Mouse (Mus musculus) liver, adult 2 months (tissue): Measurements from ENCODE around the gene Ebf1. TPM values are rescaled to one million over a fixed set of nuclear protein-coding genes. Genes with fewer than 3 reads are reported as not detected.

Experiments
- DNase-seq: peaks from one replicate; pipeline ENCODE4 v3.0.0-alpha.2; 2011; ENCODE audit warnings: low read depth, low spot score; ENCODE audit errors: extremely low read depth
- H3K27ac ChIP-seq: fragments of 200-500 bp; replicated peaks from 2 replicates; pipeline ENCODE4 v1.5.1; 2012; ENCODE audit warnings: low read depth, mild to moderate bottlenecking, control low read depth, inconsistent platforms, low read length; ENCODE audit not compliant: insufficient read depth
- H3K27me3 ChIP-seq: fragments of 200-500 bp; 2 replicates; pipeline ENCODE4 v1.6.1; 2012; ENCODE audit warnings: mild to moderate bottlenecking, moderate library complexity, low read length, inconsistent platforms; ENCODE audit not compliant: control insufficient read depth, insufficient read depth
- H3K36me3 ChIP-seq: fragments of 200-500 bp; 2 replicates; pipeline ENCODE4 v1.6.1; 2012; ENCODE audit warnings: low read length, inconsistent platforms; ENCODE audit not compliant: control insufficient read depth, insufficient read depth
- H3K4me1 ChIP-seq: fragments of 200-500 bp; 2 replicates; pipeline ENCODE4 v1.6.1; 2011; ENCODE audit warnings: low read length; ENCODE audit not compliant: control insufficient read depth, insufficient read depth
- H3K4me3 ChIP-seq: fragments of 200-500 bp; 2 replicates; pipeline ENCODE4 v1.5.1; 2011; ENCODE audit warnings: low read depth, mild to moderate bottlenecking, control low read depth, low read length, moderate library complexity; ENCODE audit not compliant: insufficient read depth
- H3K79me2 ChIP-seq: fragments of 200-500 bp; 2 replicates; pipeline ENCODE4 v1.6.1; 2012; ENCODE audit warnings: inconsistent platforms, mild to moderate bottlenecking, low read length, moderate library complexity; ENCODE audit not compliant: control insufficient read depth, insufficient read depth
- H3K9ac ChIP-seq: fragments of 200-500 bp; 2 replicates; pipeline ENCODE4 v1.6.1; 2012; ENCODE audit warnings: low read depth, mild to moderate bottlenecking, control low read depth, inconsistent platforms, low read length
- CTCF ChIP-seq: fragments of 200-500 bp; IDR thresholded peaks from 2 replicates; pipeline ENCODE4 v1.5.1; 2011; ENCODE audit warnings: low read depth, low read length, control low read depth
- POLR2A ChIP-seq: fragments of 200-500 bp; IDR thresholded peaks from 2 replicates; pipeline ENCODE4 v1.6.1; 2011; ENCODE audit warnings: low read length, control low read depth; ENCODE audit not compliant: insufficient read depth; ENCODE audit errors: extremely low read depth
- WGBS: fragments of 180-500 bp; shearing (Covaris S2); methylation state at CpG from one replicate; pipeline ENCODE4 v1.1.7; 2018; 5-methylcytosine and 5-hydroxymethylcytosine counted together
- polyA plus RNA-seq: library from polyadenylated mRNA; depleted of rRNA; stranded (reverse); fragments of >200 nt; gene quantifications from 2 replicates; pipeline ENCODE4 v1.2.3, GENCODE M21; 2012
- total RNA-seq: library from RNA; depleted of rRNA; stranded (reverse); fragments of >200 nt; gene quantifications from 2 replicates; pipeline ENCODE4 v1.2.3, GENCODE M21; 2014

Ebf1 gene
- total and polyA plus RNA-seq, 2 experiments, result 0.23 to 0.37 TPM

DNA sequence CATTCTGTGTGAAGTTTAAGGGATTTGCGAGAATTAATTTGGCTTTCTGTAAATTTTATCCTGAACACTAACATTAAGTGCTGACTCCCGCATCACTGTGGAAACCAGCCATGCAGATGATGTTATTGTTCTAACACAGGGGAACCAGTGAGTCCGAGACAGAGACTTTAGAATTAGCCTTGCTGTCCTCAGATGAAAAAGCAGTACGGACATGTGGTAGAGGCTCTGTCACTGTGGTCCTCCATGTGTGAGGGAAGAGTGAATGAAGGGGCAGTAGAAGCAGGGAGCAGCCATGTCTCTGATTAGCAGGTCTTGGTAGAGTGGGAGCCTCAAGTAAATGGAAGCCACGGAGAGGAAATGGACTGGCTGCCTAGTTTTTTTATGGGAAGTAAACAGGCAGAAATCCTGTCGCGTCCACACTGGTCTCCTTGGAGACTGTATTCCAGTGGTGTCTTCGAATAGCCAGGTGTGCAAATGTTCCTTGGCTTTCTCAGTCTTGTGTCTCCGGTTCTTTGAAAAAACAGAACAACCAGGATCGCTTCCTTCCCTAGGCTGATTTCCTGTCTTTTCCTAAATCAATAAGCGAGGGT lies 84.2 kb downstream of the Ebf1 start:
- no peak overlapping the region for H3K27ac ChIP-seq
- WGBS, result 80% methylated on average over 11 of the region's 11 CpGs
- DNase-seq, result no peak
- H3K9ac ChIP-seq, result no peak overlapping the region
- no peak overlapping the region for H3K4me3 ChIP-seq
- no peaks in the 10 kb centered on the region for H3K27me3 ChIP-seq
- no peaks in the 10 kb centered on the region for H3K36me3 ChIP-seq
- TF ChIP-seq POLR2A, result no peak
- TF ChIP-seq CTCF, result no peak
- no peaks in the 10 kb centered on the region for H3K4me1 ChIP-seq
- H3K79me2 ChIP-seq, result no peaks in the 10 kb centered on the region

GRCm38 (mm10) chr11:44701864-44702263 lies 84.7 kb downstream of the Ebf1 start:
- DNase-seq, result no peak
- Histone ChIP-seq H3K4me3 (no peak overlapping the region), H3K27ac (no peak overlapping the region), H3K79me2 (no peaks in the 10 kb centered on the region), H3K4me1 (no peaks in the 10 kb centered on the region), H3K9ac (no peak overlapping the region), H3K36me3 (no peaks in the 10 kb centered on the region), H3K27me3 (no peaks in the 10 kb centered on the region)
- 82% methylated on average over 1 of the region's 1 CpGs for WGBS
- TF ChIP-seq CTCF (no peak), POLR2A (no peak)

DNA sequence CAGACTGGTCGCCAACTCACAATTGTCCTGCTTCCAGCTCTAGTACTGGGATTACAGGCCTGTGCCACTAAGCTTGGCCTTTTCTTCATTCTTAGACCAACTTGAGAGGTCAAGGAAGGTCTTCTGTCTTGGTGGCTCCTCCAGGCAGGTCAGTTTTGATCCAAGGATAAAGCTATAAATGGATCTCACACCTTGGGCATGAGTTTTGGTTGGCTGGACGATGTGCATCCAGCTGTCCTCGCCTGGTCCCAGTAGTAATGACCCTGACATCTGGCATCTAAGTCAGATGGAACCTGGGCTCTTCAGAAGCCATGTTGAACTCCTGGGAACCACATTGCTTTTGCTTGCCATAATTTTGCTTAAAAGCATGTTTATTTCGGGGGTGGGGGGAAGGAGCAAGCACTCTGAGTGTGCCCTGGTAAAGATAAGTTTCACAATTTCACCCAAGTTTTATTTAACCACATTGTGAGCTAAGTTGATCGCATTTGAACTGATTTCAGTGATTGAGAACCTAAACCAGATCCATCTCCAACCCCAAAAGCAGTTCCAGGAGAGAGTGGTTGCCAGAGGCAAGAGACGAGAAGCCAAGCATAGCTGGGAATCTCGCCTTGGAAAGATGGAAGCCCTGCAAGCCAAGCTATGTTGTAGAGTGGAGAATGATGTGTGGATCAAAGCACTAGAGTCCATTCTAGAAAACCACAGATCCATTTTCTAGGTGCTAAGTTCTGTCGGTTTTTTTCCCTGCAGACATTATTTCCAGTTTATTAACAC lies 85.8 kb downstream of the Ebf1 start:
- no peak for DNase-seq
- H3K4me3 ChIP-seq, result no peak overlapping the region
- H3K4me1 ChIP-seq, result no peaks in the 10 kb centered on the region
- H3K27ac ChIP-seq, result no peak overlapping the region
- TF ChIP-seq POLR2A (no peak), CTCF (no peak)
- H3K9ac ChIP-seq, result no peak overlapping the region
- H3K79me2 ChIP-seq, result no peaks in the 10 kb centered on the region
- no peaks in the 10 kb centered on the region for H3K36me3 ChIP-seq
- 89% methylated on average over 8 of the region's 8 CpGs for WGBS
- H3K27me3 ChIP-seq, result no peaks in the 10 kb centered on the region

DNA sequence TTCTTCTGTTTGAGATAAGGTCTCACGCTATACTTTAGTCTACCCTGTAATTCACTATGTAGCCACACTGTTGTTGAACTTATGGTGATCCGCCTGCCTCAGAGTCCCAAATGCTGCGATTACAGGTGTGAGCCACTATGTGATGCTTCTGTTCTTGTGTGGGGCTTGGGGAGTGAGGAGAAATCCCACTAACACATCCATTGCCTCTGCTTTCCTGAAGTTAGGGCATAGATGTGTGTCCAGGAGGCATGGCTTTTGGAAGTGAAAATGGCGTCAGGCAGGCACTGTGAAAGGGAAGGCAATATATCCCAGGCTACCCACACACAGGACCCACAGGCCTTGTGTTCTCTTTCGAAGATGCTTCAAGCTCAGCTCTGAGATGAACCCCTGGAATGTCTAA lies 86.8 kb downstream of the Ebf1 start:
- no peak for TF ChIP-seq POLR2A
- no peak for TF ChIP-seq CTCF
- H3K36me3 ChIP-seq, result no peaks in the 10 kb centered on the region
- H3K9ac ChIP-seq, result no peak overlapping the region
- H3K27ac ChIP-seq, result no peak overlapping the region
- no peaks in the 10 kb centered on the region for H3K79me2 ChIP-seq
- H3K4me1 ChIP-seq, result no peaks in the 10 kb centered on the region
- no peaks in the 10 kb centered on the region for H3K27me3 ChIP-seq
- WGBS, result 92% methylated on average over 5 of the region's 5 CpGs
- no peak overlapping the region for H3K4me3 ChIP-seq
- DNase-seq, result no peak

- Histone ChIP-seq H3K79me2 (no peaks in the 10 kb centered on the region), H3K4me3 (no peak overlapping the region), H3K36me3 (no peaks in the 10 kb centered on the region), H3K4me1 (no peaks in the 10 kb centered on the region), H3K27me3 (no peaks in the 10 kb centered on the region), H3K27ac (no peak overlapping the region), H3K9ac (no peak overlapping the region)
- TF ChIP-seq POLR2A, result no peak
- TF ChIP-seq CTCF, result no peak
- no peak for DNase-seq
- 97% methylated on average over 1 of the region's 1 CpGs for WGBS
These were observed 88.7 kb downstream of the Ebf1 start for GRCm38 (mm10) chr11:44705811-44706210.

- no peaks in the 10 kb centered on the region for H3K27me3 ChIP-seq
- H3K27ac ChIP-seq, result no peak overlapping the region
- TF ChIP-seq CTCF, result no peak
- TF ChIP-seq POLR2A, result no peak
- no peaks in the 10 kb centered on the region for H3K4me1 ChIP-seq
- WGBS, result 81% methylated on average over 2 of the region's 2 CpGs
- no peak for DNase-seq
- no peaks in the 10 kb centered on the region for H3K79me2 ChIP-seq
- no peak overlapping the region for H3K4me3 ChIP-seq
- H3K36me3 ChIP-seq, result no peaks in the 10 kb centered on the region
- no peak overlapping the region for H3K9ac ChIP-seq
These were observed 89.3 kb downstream of the Ebf1 start for GRCm38 (mm10) chr11:44706386-44706785.
